Mouse (Mus musculus): ENCODE measurements around the gene Efemp1. TPM values are rescaled to one million over a fixed set of nuclear protein-coding genes. Genes with fewer than 3 reads are reported as not detected.

The Efemp1 gene
- total RNA-seq (2021), result 10 to 100 TPM; 12.5 to 17.1 TPM

DNA sequence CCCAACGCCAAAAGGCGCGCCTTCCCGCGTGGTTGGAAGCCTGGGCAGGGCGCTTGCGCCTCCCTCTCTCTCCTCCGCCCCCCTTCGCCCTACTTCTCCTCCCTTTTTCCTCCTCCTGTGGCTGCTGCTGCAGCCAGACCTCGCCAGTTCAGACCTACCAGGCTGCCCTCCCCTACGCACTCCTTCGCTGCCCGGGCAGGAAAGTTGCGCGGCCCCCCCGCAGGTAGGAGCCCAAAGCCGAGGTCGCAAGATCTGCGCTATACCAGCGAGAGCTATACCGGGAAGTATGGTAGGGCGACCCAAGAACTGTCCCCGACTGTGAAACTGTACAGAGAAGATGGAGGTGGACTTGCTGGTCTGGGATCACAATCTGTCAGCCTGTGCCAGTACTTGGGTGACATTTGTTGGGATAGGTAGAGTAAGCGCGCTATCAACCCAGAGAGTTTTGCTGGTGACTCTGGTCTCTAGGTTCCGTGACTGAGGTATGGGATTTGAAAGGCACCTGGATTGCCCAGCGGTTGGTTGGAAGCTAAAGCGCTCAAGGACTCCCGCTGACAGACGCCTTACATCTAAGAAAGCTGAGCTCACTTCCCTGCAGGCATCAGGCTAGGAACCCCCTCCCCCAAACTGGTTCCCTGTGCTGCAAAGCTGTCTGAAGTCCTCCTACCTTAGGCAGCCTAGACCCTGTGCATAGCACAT lies at the start of gene Efemp1:
Efemp1 (plus strand) TSS at position 103 of the 699 bp plus-strand sequence.
- intact Hi-C loops (cut with DNase I), result no loop called here
- DNase-seq, result peak; percentile 14

- peak; percentile 17 to 46 for DNase-seq
- intact Hi-C loops (cut with DNase I), result loop anchor here (5.0 kb wide), 1 partner anchor 234 kb away; no protein-coding TSS in a partner anchor
Observed at GRCm38 (mm10) chr11:28808685-28809084, 44.3 kb upstream of the Efemp1 start.

DNA sequence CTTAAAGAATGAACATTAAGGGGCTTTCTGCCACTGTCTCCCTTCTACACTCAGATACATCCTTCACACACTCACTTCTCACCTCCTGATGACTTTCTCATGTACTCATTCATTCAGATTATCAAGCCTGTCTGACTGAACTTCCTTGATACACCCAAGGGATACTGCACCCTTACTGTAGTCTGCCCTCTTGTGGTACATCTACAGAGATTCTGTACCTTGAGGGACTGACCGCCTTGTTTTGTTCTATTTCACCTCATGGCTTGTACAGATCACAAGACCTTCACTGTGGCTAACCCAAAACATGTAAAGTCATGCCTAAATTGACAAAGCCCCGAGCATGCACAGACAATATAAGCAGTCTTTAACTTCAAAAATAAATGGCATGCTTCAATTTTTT lies 41.1 kb upstream of the Efemp1 start:
- DNase-seq, result peak in 1 of 2 experiments; percentile 15
- intact Hi-C loops (cut with DNase I), result loop anchor here (1.0 to 10.0 kb wide), 3 partner anchors 115 to 323 kb away; partner anchors contain the start of gene Pnpt1

DNA sequence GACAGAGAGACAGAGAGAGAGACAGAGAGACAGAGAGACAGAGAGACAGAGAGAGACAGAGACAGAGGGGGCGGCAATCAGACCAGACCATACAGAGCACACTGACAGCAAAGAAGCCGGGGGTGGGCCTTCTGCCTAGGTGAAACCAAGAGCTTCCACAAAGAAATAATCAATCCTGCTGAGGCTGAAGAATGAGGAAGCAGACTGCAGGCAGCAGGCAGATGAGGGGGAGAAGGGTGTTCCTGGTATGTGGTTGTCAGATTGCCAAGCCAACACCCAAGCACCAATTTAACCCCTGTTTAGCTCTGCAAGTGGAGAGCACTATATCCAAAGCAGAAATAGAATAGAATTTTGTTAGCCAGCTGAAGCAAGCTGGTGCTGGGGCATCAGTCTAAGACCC lies 40.4 kb upstream of the Efemp1 start:
- intact Hi-C loops (cut with DNase I), result loop anchor here (1.0 to 10.0 kb wide), 3 partner anchors 115 to 322 kb away; partner anchors contain the start of gene Pnpt1

DNA sequence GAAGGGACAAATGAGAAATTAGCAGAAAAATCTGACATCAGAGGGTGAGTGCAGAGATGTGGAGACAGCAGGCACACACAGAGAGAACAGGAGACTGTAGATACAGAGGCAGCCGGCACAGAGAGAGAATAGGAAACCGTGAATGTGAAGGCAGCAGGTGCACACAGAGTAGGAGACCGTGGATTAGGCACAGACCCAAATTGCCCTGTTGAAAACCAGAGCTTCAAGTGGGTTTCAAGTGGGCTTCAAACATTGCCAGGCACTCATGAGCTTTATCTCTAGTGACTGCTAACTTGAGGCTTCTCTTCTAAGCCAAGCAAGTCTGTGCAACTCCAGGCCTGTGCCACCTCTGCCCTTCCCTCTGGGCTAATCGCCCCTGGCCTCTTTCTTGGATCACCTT lies 35.6 kb upstream of the Efemp1 start:
- intact Hi-C loops (cut with DNase I), result loop anchor here (10.0 kb wide), 1 partner anchor 317 kb away; the partner anchor contains the start of gene Pnpt1
- DNase-seq, result peak; percentile 45 to 49

More for the DNA sequence above, 40.4 kb upstream of the Efemp1 start:
- peak in 1 of 2 experiments; percentile 6 for DNase-seq

- intact Hi-C loops (cut with DNase I), result no loop called here
Observed at GRCm38 (mm10) chr11:28826950-28827349, 26.1 kb upstream of the Efemp1 start.

DNA sequence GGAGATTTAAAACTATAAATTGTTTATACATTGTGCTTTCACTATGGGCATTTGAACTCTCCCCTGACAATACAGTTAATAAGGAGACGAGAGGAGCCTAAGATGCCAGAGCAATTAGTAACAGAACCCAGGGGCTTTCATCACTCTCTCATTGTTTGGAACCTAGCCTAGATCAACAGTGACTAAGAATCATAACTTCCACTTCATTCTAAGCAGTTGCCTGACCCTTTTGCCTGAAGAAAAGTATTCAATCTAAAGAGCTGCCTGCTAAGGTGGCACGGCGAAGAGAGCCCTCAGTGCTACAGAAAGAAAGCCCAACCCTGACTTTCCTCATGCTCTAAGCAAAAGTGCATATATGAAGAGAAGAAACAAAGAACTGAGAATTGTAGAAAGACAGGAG lies 19.2 kb upstream of the Efemp1 start:
- intact Hi-C loops (cut with DNase I), result no loop called here
- DNase-seq, result peak; percentile 10 to 31

More at GRCm38 (mm10) chr11:28826950-28827349, 26.1 kb upstream of the Efemp1 start:
- DNase-seq, result no peak

DNA sequence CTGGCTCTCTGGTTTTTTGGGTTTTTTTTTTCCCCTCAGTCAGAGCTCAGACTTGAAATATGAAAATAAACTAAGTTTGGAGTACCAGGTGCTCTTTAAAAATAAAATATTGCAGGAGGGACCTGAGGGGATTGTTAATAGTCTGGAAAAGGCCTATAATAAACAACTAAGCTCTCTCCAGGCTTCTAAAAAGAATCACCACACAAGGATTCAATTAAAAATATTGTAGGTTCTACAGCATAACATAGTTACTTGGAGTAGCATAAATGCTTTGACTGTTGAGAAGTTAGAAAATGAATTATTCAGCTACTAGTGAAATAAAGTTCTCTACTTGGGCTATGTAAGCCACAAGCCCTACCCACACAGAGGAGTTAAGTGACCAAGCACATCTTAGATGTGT lies 17.9 kb upstream of the Efemp1 start:
- no peak for DNase-seq
- intact Hi-C loops (cut with DNase I), result no loop called here

DNA sequence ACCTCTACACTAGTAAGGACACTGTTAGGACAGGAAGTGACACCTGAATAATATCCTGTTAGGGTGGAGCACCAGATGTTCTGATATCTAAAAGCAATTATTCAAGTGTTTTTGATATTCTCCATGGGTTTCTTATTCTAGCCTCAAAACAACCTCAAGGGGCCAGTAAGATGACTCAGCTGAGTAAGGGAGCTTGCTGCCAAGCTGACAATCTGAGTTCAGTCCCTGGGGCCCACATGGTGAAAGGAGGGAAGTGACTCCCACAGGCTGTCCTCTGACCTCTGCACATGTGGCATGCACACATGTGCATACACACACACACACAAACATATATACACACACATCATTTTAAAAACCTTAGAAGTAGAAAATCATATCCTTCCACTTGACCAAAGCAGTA lies 3.2 kb upstream of the Efemp1 start:
- intact Hi-C loops (cut with DNase I), result no loop called here
- DNase-seq, result no peak

DNA sequence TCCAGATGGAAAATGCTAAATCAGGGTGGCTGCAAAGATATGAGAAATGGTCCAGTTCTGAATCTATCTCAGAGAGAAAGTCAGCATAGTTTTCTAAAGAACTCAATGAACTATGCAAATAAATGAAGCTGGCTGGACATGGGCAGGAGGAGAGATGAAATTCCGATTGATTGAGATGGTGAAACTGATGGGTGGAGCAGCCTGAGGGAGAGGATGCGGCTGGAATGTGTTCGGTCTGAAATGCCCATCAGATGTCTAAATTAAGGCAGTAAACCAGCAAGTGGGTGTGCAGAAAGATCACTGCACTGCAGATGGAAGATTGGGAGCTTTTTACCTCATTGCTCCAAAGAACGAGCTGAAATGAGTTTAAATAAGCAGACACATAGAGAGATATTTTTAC lies 1.4 kb upstream of the Efemp1 start:
- intact Hi-C loops (cut with DNase I), result no loop called here
- no peak for DNase-seq

DNA sequence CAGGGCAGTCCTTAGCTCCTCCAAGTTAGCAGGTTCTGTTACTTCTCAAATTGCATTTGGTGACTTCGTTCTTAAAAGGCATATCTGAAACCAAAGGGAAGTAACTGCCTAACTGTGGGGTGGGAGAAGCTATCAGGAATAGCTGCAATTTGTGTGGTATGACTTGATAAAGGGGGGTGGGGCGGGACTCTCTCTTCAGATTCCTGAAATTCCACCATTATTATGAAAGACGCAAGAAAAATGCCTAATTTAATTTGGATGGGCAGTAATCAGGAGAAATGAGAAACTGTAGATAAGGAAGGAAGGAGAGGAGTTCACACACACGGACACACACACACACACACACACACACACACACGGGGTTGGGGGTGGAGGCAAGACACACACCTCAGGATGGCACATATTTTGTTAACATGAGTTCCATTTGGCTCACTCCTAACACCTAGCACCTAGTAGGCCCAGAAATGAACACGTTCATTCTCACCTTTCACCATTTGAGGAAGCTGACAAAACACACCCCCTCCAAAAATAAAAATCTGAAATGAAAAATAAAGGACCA lies 564 bp upstream of the Efemp1 start:
- intact Hi-C loops (cut with DNase I), result no loop called here
- no peak for DNase-seq

DNA sequence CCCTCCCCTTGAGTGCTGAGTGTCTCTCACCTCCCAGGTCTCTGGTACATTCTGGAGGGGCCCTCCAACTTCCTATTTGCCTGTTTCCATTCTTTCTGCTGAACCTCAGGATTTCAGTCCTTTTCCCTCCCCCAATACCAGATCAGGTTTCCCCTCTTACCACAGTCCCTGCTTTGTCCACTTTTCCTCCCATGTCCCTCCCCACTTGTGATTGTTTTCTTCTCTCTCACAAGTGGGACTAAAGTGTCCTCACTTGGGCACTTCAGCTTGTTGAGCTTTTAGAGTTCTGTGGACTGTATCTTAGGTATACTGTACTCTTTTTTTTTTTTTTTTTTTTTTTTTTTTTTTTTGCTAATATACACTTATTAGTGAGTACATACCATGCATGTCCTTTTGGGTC lies 6.1 kb downstream of the Efemp1 start:
- no peak for DNase-seq
- intact Hi-C loops (cut with DNase I), result no loop called here

DNA sequence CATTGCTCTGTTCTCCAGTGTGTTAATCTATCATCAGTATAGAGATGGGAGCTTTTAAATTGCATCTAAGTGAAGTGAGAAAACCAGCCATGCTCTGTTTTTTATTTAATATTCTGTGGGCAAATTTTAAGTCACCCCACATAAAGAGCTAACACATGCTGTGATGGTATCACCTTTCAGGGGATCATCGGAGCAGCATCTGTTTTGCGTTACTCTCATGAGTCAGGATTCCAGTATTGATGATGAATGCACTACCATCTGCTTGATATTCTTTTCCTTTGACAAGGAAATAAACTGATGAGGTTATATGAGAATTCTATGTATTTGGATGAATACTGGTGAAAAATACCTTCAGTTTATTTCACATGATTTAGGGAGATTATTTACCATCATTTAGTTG lies 16.1 kb downstream of the Efemp1 start:
- intact Hi-C loops (cut with DNase I), result no loop called here
- no peak for DNase-seq

DNA sequence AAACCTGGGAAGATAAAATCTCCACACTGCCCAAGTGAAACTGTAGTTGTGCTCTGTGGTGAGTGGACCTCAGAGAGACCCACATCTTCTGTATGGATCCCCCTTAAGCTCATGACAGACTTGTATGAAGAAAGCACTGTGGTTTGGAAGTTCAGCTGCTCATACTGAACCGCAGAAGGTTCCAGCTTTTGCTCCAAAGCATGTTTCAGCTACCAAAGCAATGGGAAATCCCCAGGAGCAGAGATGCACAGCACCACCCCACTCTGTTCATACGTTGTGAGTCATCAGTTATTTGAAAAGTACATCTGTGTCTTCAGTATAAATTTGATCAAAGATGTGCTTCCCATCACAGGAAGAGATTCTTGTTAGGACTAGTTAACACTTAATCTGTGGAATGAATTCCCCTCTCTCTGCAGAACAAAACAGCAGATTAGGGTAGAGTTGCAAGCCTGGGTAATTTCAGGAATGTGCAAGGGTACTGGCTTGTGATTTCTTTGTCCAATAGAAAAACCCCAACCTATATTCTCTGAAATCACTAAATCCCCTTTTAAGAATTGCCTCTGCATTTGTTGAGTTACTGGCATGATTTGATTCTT lies 28.5 kb downstream of the Efemp1 start:
- intact Hi-C loops (cut with DNase I), result no loop called here
- DNase-seq, result no peak

DNA sequence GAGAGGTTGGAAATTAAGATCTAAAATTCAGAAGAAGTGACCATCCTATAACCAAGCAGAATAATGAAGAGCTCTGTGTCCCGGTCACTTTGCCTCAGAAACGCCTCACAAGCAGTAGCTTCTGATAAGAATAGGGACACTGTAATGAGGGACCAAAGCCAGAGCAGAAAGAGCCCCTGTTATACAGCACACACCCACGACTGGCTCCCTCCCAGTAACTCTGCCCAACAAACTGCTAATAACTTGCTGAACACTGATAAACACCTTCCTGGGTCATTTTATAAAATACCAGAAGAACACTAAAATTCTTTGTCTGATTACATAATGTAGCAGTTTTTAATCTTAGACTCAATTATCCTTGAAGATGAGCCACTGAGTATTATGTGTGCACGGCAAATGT lies 30.1 kb downstream of the Efemp1 start:
- DNase-seq, result no peak
- intact Hi-C loops (cut with DNase I), result no loop called here

- intact Hi-C loops (cut with DNase I), result no loop called here
- DNase-seq, result no peak
Observed at GRCm38 (mm10) chr11:28889538-28889937, 36.5 kb downstream of the Efemp1 start.

DNA sequence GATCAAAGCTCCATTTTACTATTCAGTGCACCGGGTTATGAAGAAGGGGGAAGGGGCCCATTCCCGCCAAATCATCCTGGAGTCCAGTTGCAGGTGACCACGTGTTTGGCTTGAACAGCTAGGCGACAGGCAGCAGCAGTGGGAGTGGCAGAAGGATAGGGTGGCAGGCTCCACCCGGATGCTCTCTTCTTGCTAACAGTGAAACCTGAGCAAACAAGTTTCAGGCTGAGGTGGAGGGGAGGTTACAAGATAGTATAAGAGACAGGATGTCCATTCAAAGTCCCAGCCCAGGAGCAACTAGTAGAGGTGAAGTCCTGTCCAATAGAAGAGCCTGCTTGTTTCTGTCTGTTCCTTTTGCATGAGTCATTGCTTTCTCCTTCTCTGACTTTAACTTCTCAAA lies 38.5 kb downstream of the Efemp1 start:
- DNase-seq, result no peak
- intact Hi-C loops (cut with DNase I), result no loop called here

GRCm38 (mm10) chr11:28899420-28899819 lies 46.4 kb downstream of the Efemp1 start:
- intact Hi-C loops (cut with DNase I), result no loop called here
- DNase-seq, result peak in 1 of 2 experiments; percentile 6

DNA sequence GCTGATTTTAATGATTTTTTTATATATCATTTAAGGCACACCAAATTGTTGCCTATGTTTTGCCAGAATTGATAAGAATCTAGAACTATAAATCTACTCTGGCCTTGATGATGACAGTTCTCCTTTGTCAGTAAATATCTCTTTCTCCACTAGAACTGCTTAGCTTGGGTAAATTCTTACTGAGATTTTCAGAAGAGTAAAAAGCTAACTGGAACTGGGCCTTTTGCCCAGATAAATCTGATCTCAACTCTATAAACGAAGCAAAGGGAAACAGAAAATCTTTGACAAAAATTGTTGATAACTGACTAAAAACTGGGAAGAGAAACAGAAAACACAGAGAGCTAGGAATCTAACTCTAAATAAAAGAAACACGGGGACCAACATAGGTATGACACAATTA lies 51.6 kb downstream of the Efemp1 start:
- DNase-seq, result no peak
- intact Hi-C loops (cut with DNase I), result no loop called here

DNA sequence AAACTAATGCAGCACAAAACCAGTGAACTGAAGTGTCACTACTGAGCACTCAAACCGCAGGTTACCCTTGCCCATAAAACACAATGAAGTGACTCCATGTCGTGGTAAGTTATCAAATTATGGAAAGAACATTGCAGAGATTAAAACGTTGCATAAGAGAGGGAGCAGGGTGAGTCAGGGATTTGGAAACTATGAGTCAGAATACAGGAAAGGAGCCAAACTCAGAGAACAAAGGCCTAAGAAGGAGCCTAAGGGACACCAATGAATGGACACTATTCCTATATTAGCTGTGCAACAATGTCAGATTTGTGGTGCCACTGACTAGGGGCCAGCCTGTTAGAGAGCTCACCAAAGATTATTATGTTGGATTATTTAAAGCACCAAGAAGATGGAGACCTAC lies 53.3 kb downstream of the Efemp1 start:
- intact Hi-C loops (cut with DNase I), result no loop called here
- peak; percentile 21 to 36 for DNase-seq

DNA sequence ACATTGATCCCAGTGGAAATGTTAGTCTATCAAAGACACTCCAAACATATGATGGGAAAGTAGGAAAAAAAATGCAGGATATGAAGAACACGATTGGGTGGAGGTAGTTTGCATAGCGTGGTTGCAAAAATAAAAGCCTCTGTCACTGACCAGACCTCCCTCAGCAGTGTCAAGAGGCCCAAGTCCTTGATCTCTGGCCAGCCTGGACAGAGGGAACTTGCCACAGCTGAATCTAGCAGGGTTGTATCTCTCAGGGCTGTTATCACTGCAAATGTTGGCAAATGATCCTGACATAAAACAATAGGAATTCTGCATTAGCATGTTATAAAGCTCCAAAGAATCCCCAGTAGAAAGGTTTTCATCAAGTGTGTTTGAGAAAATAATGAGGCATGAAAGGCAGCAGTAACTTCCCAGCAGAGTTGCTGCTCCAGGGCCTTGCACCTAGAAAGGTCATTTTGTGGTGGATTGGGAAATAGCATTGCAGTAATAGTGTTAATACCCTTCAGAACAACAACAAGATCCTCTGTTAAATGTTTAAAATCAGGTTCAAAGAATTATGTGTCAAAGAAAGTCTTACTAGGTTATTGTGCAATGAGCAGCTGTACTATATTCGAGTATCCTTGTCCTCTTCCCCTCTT lies 56.0 kb downstream of the Efemp1 start:
- intact Hi-C loops (cut with DNase I), result no loop called here
- DNase-seq, result peak; percentile 20 to 23
